Mouse (Mus musculus) midbrain, embryonic 11.5 days (tissue): Measurements from ENCODE around the gene Mrps34. TPM values are rescaled to one million over a fixed set of nuclear protein-coding genes. Genes with fewer than 3 reads are reported as not detected.

ENCODE experiments used
- ATAC-seq: fragments of 200-750 bp; cut with Nextera tagmentation; 2 replicates; pipeline ENCODE4 v1.8.0; 2017; ENCODE audit warnings: moderate TSS enrichment, moderate library complexity; ENCODE audit not compliant: low FRiP score
- DNase-seq: peaks from one replicate; pipeline ENCODE4 v3.0.0; 2015; ENCODE audit warnings: low spot score; ENCODE audit errors: missing footprints
- H3K27ac ChIP-seq: fragments of 300-500 bp; sonication (generic); 2 replicates; pipeline ENCODE4 v1.5.1; 2014; ENCODE audit warnings: low read depth, low read length
- H3K27me3 ChIP-seq: fragments of 300-500 bp; sonication (generic); 2 replicates; pipeline ENCODE4 v1.6.1; 2014; ENCODE audit warnings: mild to moderate bottlenecking, low read length, moderate library complexity, mixed read lengths; ENCODE audit not compliant: control insufficient read depth, insufficient read depth
- H3K36me3 ChIP-seq: fragments of 300-500 bp; sonication (generic); 2 replicates; pipeline ENCODE4 v1.6.1; 2014; ENCODE audit warnings: mild to moderate bottlenecking, low read length, moderate library complexity, mixed read lengths; ENCODE audit not compliant: control insufficient read depth, insufficient read depth
- H3K4me1 ChIP-seq: fragments of 300-500 bp; sonication (generic); 2 replicates; pipeline ENCODE4 v1.6.1; 2014; ENCODE audit warnings: low read length; ENCODE audit not compliant: control insufficient read depth, insufficient read depth
- H3K4me2 ChIP-seq: fragments of 300-500 bp; sonication (generic); 2 replicates; pipeline ENCODE4 v1.6.1; 2014; ENCODE audit warnings: mild to moderate bottlenecking, moderate library complexity
- H3K4me3 ChIP-seq: fragments of 300-500 bp; sonication (generic); 2 replicates; pipeline ENCODE4 v1.5.1; 2014; ENCODE audit warnings: low read depth, low read length
- H3K9ac ChIP-seq: fragments of 300-500 bp; sonication (generic); 2 replicates; pipeline ENCODE4 v1.6.1; 2014; ENCODE audit warnings: low read length
- H3K9me3 ChIP-seq: fragments of 300-500 bp; sonication (generic); 2 replicates; pipeline ENCODE4 v1.6.1; 2016; ENCODE audit warnings: low read length; ENCODE audit not compliant: control insufficient read depth
- WGBS: fragments of 180-500 bp; shearing (Covaris S2); extraction: QIAGEN DNeasy Blood & Tissue Kit; methylation state at CpG from one replicate; pipeline ENCODE4 v1.1.7; 2014; 5-methylcytosine and 5-hydroxymethylcytosine counted together
- polyA plus RNA-seq: library from polyadenylated mRNA; unstranded; fragments of >200 nt; fragmentation: Nextera tagmentation; extraction: Ambion mirVana; gene quantifications from 2 replicates; pipeline ENCODE4 v1.2.1, GENCODE M21; 2014

Gene Mrps34
- polyA plus RNA-seq, 1 experiment from 2014 or later: 73.2 TPM

- DNase-seq: no peak
- Histone ChIP-seq H3K27ac (no peak overlapping the region), H3K9ac (no peak overlapping the region), H3K4me2 (no peak overlapping the region), H3K27me3 (no peaks in the 10 kb centered on the region; the same call in 1 of the 2 replicates), H3K4me3 (no peak overlapping the region), H3K9me3 (no peaks in the 10 kb centered on the region), H3K36me3 (no peaks in the 10 kb centered on the region), H3K4me1 (no peaks in the 10 kb centered on the region)
- WGBS: 90% methylated on average over 13 of the region's 13 CpGs
- no peak for ATAC-seq
Observed at GRCm38 (mm10) chr17:24856589-24856988, 38.3 kb upstream of the Mrps34 start.

- H3K9ac ChIP-seq: no peak overlapping the region
- DNase-seq: no peak
- H3K36me3 ChIP-seq: no peaks in the 10 kb centered on the region
- H3K4me2 ChIP-seq: no peak overlapping the region
- WGBS: 88% methylated on average over 8 of the region's 8 CpGs
- no peaks in the 10 kb centered on the region for H3K4me1 ChIP-seq
- H3K4me3 ChIP-seq: no peak overlapping the region
- no peak for ATAC-seq
- H3K9me3 ChIP-seq: no peaks in the 10 kb centered on the region
- H3K27ac ChIP-seq: no peak overlapping the region
- H3K27me3 ChIP-seq: no peaks in the 10 kb centered on the region
Observed at GRCm38 (mm10) chr17:24857831-24858470, 37.0 kb upstream of the Mrps34 start.

GRCm38 (mm10) chr17:24858967-24859366 lies 35.9 kb upstream of the Mrps34 start:
- H3K9ac ChIP-seq: no peak overlapping the region
- no peaks in the 10 kb centered on the region for H3K4me1 ChIP-seq
- H3K4me3 ChIP-seq: no peak overlapping the region
- DNase-seq (no peak), ATAC-seq (no peak)
- no peak overlapping the region for H3K4me2 ChIP-seq
- H3K27me3 ChIP-seq: no peaks in the 10 kb centered on the region
- H3K9me3 ChIP-seq: no peaks in the 10 kb centered on the region
- no peak overlapping the region for H3K27ac ChIP-seq
- no peaks in the 10 kb centered on the region; the same call in 1 of the 2 replicates for H3K36me3 ChIP-seq
- 90% methylated on average over 6 of the region's 6 CpGs for WGBS

GRCm38 (mm10) chr17:24860076-24860475 lies 34.8 kb upstream of the Mrps34 start:
- Histone ChIP-seq H3K4me2 (no peak overlapping the region), H3K9ac (no peak overlapping the region), H3K27ac (no peak overlapping the region), H3K4me3 (no peak overlapping the region), H3K27me3 (no peaks in the 10 kb centered on the region), H3K9me3 (no peaks in the 10 kb centered on the region), H3K4me1 (no peaks in the 10 kb centered on the region), H3K36me3 (no peaks in the 10 kb centered on the region; the same call in 1 of the 2 replicates)
- WGBS: 90% methylated on average over 8 of the region's 8 CpGs
- DNase-seq (no peak), ATAC-seq (no peak)

- Histone ChIP-seq H3K27me3 (no peaks in the 10 kb centered on the region), H3K36me3 (no peaks in the 10 kb centered on the region; the same call in 1 of the 2 replicates), H3K4me1 (no peaks in the 10 kb centered on the region), H3K9me3 (no peaks in the 10 kb centered on the region), H3K27ac (no peak overlapping the region), H3K4me3 (no peak overlapping the region), H3K4me2 (no peak overlapping the region), H3K9ac (no peak overlapping the region)
- 89% methylated on average over 3 of the region's 3 CpGs for WGBS
- ATAC-seq (no peak), DNase-seq (no peak)
Observed at GRCm38 (mm10) chr17:24861785-24862184, 33.1 kb upstream of the Mrps34 start.

- H3K9ac ChIP-seq: no peak within 1 kb of the TSS
- DNase-seq: no peak
- 86% methylated on average over 8 of the region's 8 CpGs for WGBS
- no peak within 1 kb of the TSS for H3K4me2 ChIP-seq
- H3K4me3 ChIP-seq: no peak within 1 kb of the TSS
- no peak within 1 kb of the TSS for H3K27ac ChIP-seq
- H3K27me3 ChIP-seq: no peaks in the 10 kb centered on the region
- H3K9me3 ChIP-seq: no peaks in the 10 kb centered on the region
- H3K36me3 ChIP-seq: no peaks in the 10 kb centered on the region; the same call in 1 of the 2 replicates
- H3K4me1 ChIP-seq: no peaks in the 10 kb centered on the region
- no peak for ATAC-seq
Observed at GRCm38 (mm10) chr17:24865776-24866175, 29.1 kb upstream of the Mrps34 start, which contains the start of gene Igfals. Igfals (plus strand) TSS chr17:24865997.

- no peak for ATAC-seq
- 93% methylated on average over 10 of the region's 10 CpGs for WGBS
- Histone ChIP-seq H3K4me3 (no peak overlapping the region), H3K9ac (no peak overlapping the region), H3K9me3 (no peaks in the 10 kb centered on the region), H3K4me2 (no peak overlapping the region), H3K27me3 (no peaks in the 10 kb centered on the region), H3K4me1 (no peaks in the 10 kb centered on the region), H3K36me3 (no peaks in the 10 kb centered on the region; the same call in 1 of the 2 replicates), H3K27ac (no peak overlapping the region)
- DNase-seq: no peak
Observed at GRCm38 (mm10) chr17:24867914-24868313, 27.0 kb upstream of the Mrps34 start.

- Histone ChIP-seq H3K4me1 (no peaks in the 10 kb centered on the region), H3K27ac (no peak overlapping the region), H3K4me2 (no peak overlapping the region), H3K9me3 (no peaks in the 10 kb centered on the region), H3K4me3 (no peak overlapping the region), H3K36me3 (no peaks in the 10 kb centered on the region), H3K27me3 (no peaks in the 10 kb centered on the region), H3K9ac (no peak overlapping the region)
- ATAC-seq (no peak), DNase-seq (no peak)
- WGBS: 47% methylated on average over 4 of the region's 4 CpGs
Observed at GRCm38 (mm10) chr17:24873695-24874404, 21.1 kb upstream of the Mrps34 start.

- no peak overlapping the region for H3K9ac ChIP-seq
- WGBS: 62% methylated on average over 1 of the region's 1 CpGs
Observed at GRCm38 (mm10) chr17:24874405-24874745, 20.5 kb upstream of the Mrps34 start.

More at GRCm38 (mm10) chr17:24874405-24874745, 20.5 kb upstream of the Mrps34 start:
- Histone ChIP-seq H3K27me3 (no peaks in the 10 kb centered on the region), H3K4me1 (no peaks in the 10 kb centered on the region), H3K9me3 (no peaks in the 10 kb centered on the region), H3K36me3 (no peaks in the 10 kb centered on the region), H3K4me3 (no peak overlapping the region), H3K4me2 (no peak overlapping the region), H3K27ac (no peak overlapping the region)
- DNase-seq: no peak
- ATAC-seq: no peak
